Mouse (Mus musculus): ENCODE results near the gene Smad5. TPM values are rescaled to one million over a fixed set of nuclear protein-coding genes. Genes with fewer than 3 reads are reported as not detected.

Gene Smad5
- polyA plus RNA-seq, 1 experiment, result 12.7 TPM

DNA sequence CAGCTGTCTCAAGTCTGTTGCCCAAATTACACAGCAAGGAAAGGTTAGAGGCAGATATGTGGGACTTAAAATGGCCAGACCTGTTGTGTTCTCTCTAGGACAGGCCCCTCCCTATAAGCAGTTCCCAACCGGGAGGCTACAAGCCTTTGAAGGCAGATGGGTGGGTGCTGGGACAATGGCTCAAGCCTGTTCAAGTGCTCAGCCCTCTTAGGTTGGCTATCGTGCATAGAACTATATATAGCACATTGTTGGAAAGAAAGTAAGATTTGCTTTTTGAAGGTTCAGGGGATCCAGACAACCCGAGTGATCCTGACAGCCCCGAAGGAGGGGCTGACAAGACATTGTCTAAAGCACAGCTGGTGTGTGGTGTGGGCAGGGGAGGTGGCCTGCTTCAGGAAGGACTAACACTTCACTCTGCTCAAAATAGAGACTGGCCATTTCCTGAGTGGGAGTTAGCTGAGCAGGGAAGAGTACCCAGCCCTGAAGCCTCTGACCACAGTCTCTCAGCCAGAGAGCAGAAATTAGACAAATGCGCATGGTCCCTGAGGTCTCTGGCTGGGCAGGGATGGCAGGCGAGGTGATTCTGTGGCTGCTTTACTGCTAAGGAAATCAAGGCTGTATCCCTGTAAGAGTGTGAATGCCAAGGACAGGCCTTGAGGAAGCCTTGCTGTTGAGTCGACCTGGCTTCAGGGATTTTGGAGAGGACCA, 40.7 kb upstream of the Smad5 start:
- Histone ChIP-seq H3K79me2 (ENCODE audit: control insufficient read depth, insufficient read depth) (no peaks in the 10 kb centered on the region), H3K4me3 (no peak overlapping the region), H3K4me2 (ENCODE audit: low read depth) (peak overlapping the region; percentile 13), H3ac (ENCODE audit: control insufficient read depth, insufficient read length) (no peak overlapping the region), H3K27me3 (ENCODE audit: control insufficient read depth, insufficient read depth, insufficient read length) (no peaks in the 10 kb centered on the region), H3K36me3 (ENCODE audit: control insufficient read depth, insufficient read depth) (no peaks in the 10 kb centered on the region)
- TF ChIP-seq REST (IDR thresholded peaks at IDR 0.05; ENCODE audit: insufficient read depth, insufficient read length) (no peak), TCF3 (IDR thresholded peaks at IDR 0.05; ENCODE audit: insufficient read length, low read depth) (no peak), POLR2AphosphoS2 (IDR thresholded peaks at IDR 0.05; ENCODE audit: insufficient read length, low read depth) (no peak), TCF12 (IDR thresholded peaks at IDR 0.05; ENCODE audit: insufficient read depth, poor library complexity, severe bottlenecking) (no peak), SRF (IDR thresholded peaks at IDR 0.05; ENCODE audit: control insufficient read depth, insufficient read length, low read depth) (no peak), E2F4 (IDR thresholded peaks at IDR 0.05; ENCODE audit: insufficient read depth) (no peak), MYOD1 (IDR thresholded peaks at IDR 0.05; ENCODE audit: control insufficient read depth in 1 of 3, insufficient read length in 2 of 3, low read depth in 2 of 3) (peak in 1 of 3 experiments; percentile 63), CEBPB (IDR thresholded peaks at IDR 0.05; ENCODE audit: insufficient read depth, poor library complexity, severe bottlenecking) (no peak), MYOG (IDR thresholded peaks at IDR 0.05; ENCODE audit: control insufficient read depth in 1 of 3, insufficient read depth in 1 of 3, insufficient read length in 2 of 3, low read depth in 2 of 3) (peak in 1 of 3 experiments; percentile 24), POLR2A (IDR thresholded peaks at IDR 0.05; ENCODE audit: insufficient read length, low read depth) (no peak), USF1 (IDR thresholded peaks at IDR 0.05; ENCODE audit: low read depth) (no peak), MAX (IDR thresholded peaks at IDR 0.05; ENCODE audit: low read depth) (no peak)

DNA sequence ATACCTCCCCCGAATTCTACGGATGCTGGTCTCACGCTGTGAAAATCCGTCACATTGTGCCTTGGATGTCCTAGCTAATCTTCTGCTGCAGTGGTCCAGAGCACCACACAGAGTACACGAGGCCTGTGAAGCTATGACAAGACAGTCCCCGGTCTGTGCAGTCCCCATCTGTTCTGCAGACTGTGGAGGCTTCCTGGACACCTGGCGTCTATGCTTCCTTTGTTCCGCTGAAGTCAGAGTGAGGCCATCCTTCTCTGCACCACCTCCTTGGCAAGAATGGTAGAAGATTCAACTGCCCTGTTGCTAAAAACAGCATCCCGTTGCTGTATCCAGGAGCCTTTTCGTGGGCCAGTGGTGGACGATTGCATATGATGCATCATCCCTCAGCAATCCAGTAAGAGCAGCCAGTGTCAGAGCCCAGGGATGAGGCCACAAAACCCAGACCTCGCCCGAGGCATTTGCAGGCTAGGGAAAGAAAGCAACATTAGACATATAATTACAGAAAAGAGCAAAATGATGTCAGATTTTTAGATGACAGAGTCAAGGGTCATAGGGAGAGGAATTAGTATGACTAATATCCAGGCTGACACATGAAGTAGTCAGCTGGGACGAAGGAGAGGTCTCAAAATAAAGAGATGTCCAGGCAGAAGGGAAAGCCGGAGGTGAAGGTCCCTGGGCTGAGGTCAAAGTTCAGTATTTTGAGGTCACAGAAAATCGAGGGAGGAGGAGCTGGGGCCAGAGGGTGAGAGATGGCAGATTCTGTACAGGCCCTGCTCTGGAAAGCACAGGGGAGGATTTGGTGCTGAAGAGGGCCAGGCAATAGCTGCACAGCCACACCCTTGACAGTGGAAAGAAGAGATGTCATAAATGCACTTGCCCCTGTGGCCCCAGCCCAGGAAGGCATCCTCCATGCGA, 38.3 kb upstream of the Smad5 start:
- H3ac ChIP-seq (ENCODE audit: control insufficient read depth, insufficient read length), result no peak overlapping the region
- no peaks in the 10 kb centered on the region for H3K79me2 ChIP-seq (ENCODE audit: control insufficient read depth, insufficient read depth)
- H3K36me3 ChIP-seq (ENCODE audit: control insufficient read depth, insufficient read depth), result no peaks in the 10 kb centered on the region
- H3K4me2 ChIP-seq (ENCODE audit: low read depth), result peak overlapping the region; percentile 62
- H3K27me3 ChIP-seq (ENCODE audit: control insufficient read depth, insufficient read depth, insufficient read length), result no peaks in the 10 kb centered on the region
- TF ChIP-seq MYOD1 (IDR thresholded peaks at IDR 0.05; ENCODE audit: control insufficient read depth in 1 of 3, insufficient read length in 2 of 3, low read depth in 2 of 3), result peak in 1 of 3 experiments; percentile 52
- no peak for TF ChIP-seq E2F4 (IDR thresholded peaks at IDR 0.05; ENCODE audit: insufficient read depth)
- TF ChIP-seq CEBPB (IDR thresholded peaks at IDR 0.05; ENCODE audit: insufficient read depth, poor library complexity, severe bottlenecking), result peak; percentile 49; the same call in 1 of the 2 replicates
- no peak overlapping the region for H3K4me3 ChIP-seq

DNA sequence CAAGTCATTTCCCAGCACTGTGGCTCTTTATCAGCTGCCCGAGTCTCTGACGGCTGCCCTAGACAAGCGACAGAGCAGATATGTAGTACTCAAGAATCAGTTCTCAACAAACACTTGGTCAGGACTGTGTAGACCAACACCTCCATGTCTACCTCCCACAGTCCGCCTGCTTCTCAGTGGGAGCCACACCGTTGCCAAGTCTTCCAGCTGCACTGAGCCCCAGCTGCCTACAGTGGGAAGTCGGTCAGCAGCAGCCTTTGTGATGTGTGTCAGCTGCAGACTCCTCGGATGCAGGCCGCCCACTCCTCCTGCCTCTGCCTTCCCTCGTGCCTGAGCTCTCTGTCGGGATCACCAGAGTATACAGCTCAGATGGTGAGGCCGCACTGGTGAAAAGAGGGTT, 31.6 kb upstream of the Smad5 start:
- H3K4me3 ChIP-seq, result no peak overlapping the region
- no peak overlapping the region for H3K4me2 ChIP-seq (ENCODE audit: low read depth)
- no peaks in the 10 kb centered on the region for H3K27me3 ChIP-seq (ENCODE audit: control insufficient read depth, insufficient read depth, insufficient read length)
- H3K36me3 ChIP-seq (ENCODE audit: control insufficient read depth, insufficient read depth), result no peaks in the 10 kb centered on the region
- H3K79me2 ChIP-seq (ENCODE audit: control insufficient read depth, insufficient read depth), result no peaks in the 10 kb centered on the region
- TF ChIP-seq TCF3 (IDR thresholded peaks at IDR 0.05; ENCODE audit: insufficient read length, low read depth) (peak; percentile 3), SRF (IDR thresholded peaks at IDR 0.05; ENCODE audit: control insufficient read depth, insufficient read length, low read depth) (no peak), E2F4 (IDR thresholded peaks at IDR 0.05; ENCODE audit: insufficient read depth) (no peak), CEBPB (IDR thresholded peaks at IDR 0.05; ENCODE audit: insufficient read depth, poor library complexity, severe bottlenecking) (no peak), MYOD1 (IDR thresholded peaks at IDR 0.05; ENCODE audit: control insufficient read depth in 1 of 3, insufficient read length in 2 of 3, low read depth in 2 of 3) (peak in 2 of 3 experiments; percentile 77 to 84), MAX (IDR thresholded peaks at IDR 0.05; ENCODE audit: low read depth) (no peak), MYOG (IDR thresholded peaks at IDR 0.05; ENCODE audit: control insufficient read depth in 1 of 3, insufficient read depth in 1 of 3, insufficient read length in 2 of 3, low read depth in 2 of 3) (peak in 1 of 3 experiments; percentile 51)
- no peak overlapping the region for H3ac ChIP-seq (ENCODE audit: control insufficient read depth, insufficient read length)

DNA sequence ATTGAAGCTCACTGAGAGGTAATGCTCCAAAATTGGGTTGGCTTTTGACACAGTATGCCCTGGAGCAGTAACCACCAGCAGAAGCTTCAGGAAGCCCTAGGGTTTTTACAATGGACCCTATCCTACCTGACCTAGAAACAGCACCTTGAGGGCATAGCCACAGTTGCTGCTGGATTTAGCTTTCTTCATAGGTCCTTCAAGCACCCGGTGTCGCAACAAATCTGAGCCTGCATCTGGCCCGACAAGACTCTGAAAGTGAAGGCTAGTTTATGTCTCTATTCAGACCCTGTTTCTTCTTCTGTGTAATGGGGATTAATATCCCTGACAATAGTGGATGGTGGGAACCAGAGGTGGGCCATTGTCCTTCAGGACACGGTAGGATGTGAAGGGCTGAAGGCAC, 25.1 kb upstream of the Smad5 start:
- H3ac ChIP-seq (ENCODE audit: control insufficient read depth, insufficient read length), result no peak overlapping the region
- no peaks in the 10 kb centered on the region for H3K36me3 ChIP-seq (ENCODE audit: control insufficient read depth, insufficient read depth)
- no peak overlapping the region for H3K4me2 ChIP-seq (ENCODE audit: low read depth)
- no peak for TF ChIP-seq REST (IDR thresholded peaks at IDR 0.05; ENCODE audit: insufficient read depth, insufficient read length)
- TF ChIP-seq POLR2AphosphoS2 (IDR thresholded peaks at IDR 0.05; ENCODE audit: insufficient read length, low read depth), result no peak
- TF ChIP-seq MYOG (IDR thresholded peaks at IDR 0.05; ENCODE audit: control insufficient read depth in 1 of 3, insufficient read depth in 1 of 3, insufficient read length in 2 of 3, low read depth in 2 of 3), result no peak
- TF ChIP-seq POLR2A (IDR thresholded peaks at IDR 0.05; ENCODE audit: insufficient read length, low read depth), result no peak
- H3K4me3 ChIP-seq, result no peak overlapping the region
- no peaks in the 10 kb centered on the region for H3K27me3 ChIP-seq (ENCODE audit: control insufficient read depth, insufficient read depth, insufficient read length)
- no peaks in the 10 kb centered on the region for H3K79me2 ChIP-seq (ENCODE audit: control insufficient read depth, insufficient read depth)
